In genomic region chr2:174328358-174328905, GRCm38 (mm10) we compare ENCODE assay signal across 8 mouse cellular contexts. TPM values are rescaled to one million over a fixed set of nuclear protein-coding genes. Genes with fewer than 3 reads are reported as not detected.
DNase-seq lines count a peak whose midpoint lies in the region; ATAC-seq lines count a peak whose summit lies in the region.

No protein-coding gene starts in this region.

- peak overlapping the region; percentile 64 for H3K4me2 ChIP-seq in kidney, embryonic 14.5 days (replicated peaks; ENCODE audit: low read depth, low read length)
- H3K4me2 ChIP-seq in forebrain, embryonic 12.5 days, result peak overlapping the region; percentile 70
- H3K4me2 ChIP-seq in limb, embryonic 15.5 days, result peak overlapping the region; percentile 69
- peak overlapping the region; percentile 70 for H3K4me2 ChIP-seq in stomach, embryonic 14.5 days (replicated peaks; ENCODE audit: low read depth, low read length)

- H3K36me3 ChIP-seq in kidney, embryonic 14.5 days (ENCODE audit: control insufficient read depth, insufficient read depth, low read length), result peaks cover 3% of the 10 kb centered on the region; the same call in 1 of the 2 replicates
- H3K36me3 ChIP-seq in forebrain, embryonic 12.5 days (replicated peaks), result 0 out of 2 replicates have a peak, but pooled peaks cover 3% of the 10 kb centered on the region
- H3K36me3 ChIP-seq in limb, embryonic 15.5 days, result peaks cover 17% of the 10 kb centered on the region
- H3K36me3 ChIP-seq in stomach, embryonic 14.5 days (ENCODE audit: control insufficient read depth, insufficient read depth, low read length), result no peaks in the 10 kb centered on the region

- peak overlapping the region; percentile 98 for H3K4me3 ChIP-seq in kidney, embryonic 14.5 days (ENCODE audit: low read length)
- H3K4me3 ChIP-seq in forebrain, embryonic 12.5 days (replicated peaks), result peak overlapping the region; percentile 97
- H3K4me3 ChIP-seq in limb, embryonic 15.5 days, result peak overlapping the region; percentile 94
- peak overlapping the region; percentile 99 for H3K4me3 ChIP-seq in stomach, embryonic 14.5 days (ENCODE audit: low read depth, low read length)

- H3K9ac ChIP-seq in kidney, embryonic 14.5 days (ENCODE audit: low read depth, low read length), result peak overlapping the region; percentile 99
- peak overlapping the region; percentile 99 for H3K9ac ChIP-seq in forebrain, embryonic 12.5 days
- peak overlapping the region; percentile 100 for H3K9ac ChIP-seq in limb, embryonic 15.5 days
- H3K9ac ChIP-seq in stomach, embryonic 14.5 days (replicated peaks; ENCODE audit: low read depth, low read length), result peak overlapping the region; percentile 100

- no peaks in the 10 kb centered on the region for H3K27me3 ChIP-seq in kidney, embryonic 14.5 days (ENCODE audit: control insufficient read depth, insufficient read depth, low read length)
- peaks cover 5% of the 10 kb centered on the region; the same call in 1 of the 2 replicates for H3K27me3 ChIP-seq in forebrain, embryonic 12.5 days
- no peaks in the 10 kb centered on the region for H3K27me3 ChIP-seq in limb, embryonic 15.5 days
- no peaks in the 10 kb centered on the region for H3K27me3 ChIP-seq in stomach, embryonic 14.5 days (ENCODE audit: control insufficient read depth, insufficient read depth, low read length)

- ATAC-seq in kidney, embryonic 14.5 days (ENCODE audit: low FRiP score, low TSS enrichment), result no peak
- no peak for ATAC-seq in forebrain, embryonic 12.5 days (ENCODE audit: low FRiP score)
- no peak for ATAC-seq in limb, embryonic 15.5 days (ENCODE audit: insufficient number of reproducible peaks, low FRiP score, low TSS enrichment, low read depth)
- ATAC-seq in stomach, embryonic 14.5 days (ENCODE audit: insufficient number of reproducible peaks, insufficient read depth, low FRiP score, low read depth), result no peak

- H3K27ac ChIP-seq in kidney, embryonic 14.5 days (ENCODE audit: low read depth, low read length), result peak overlapping the region; percentile 100; the same call in 1 of the 2 replicates
- peak overlapping the region; percentile 99; the same call in 1 of the 2 replicates for H3K27ac ChIP-seq in forebrain, embryonic 12.5 days
- H3K27ac ChIP-seq in limb, embryonic 15.5 days, result peak overlapping the region; percentile 99
- H3K27ac ChIP-seq in stomach, embryonic 14.5 days (ENCODE audit: low read length), result peak overlapping the region; percentile 99

- DNase-seq in kidney, postnatal 36 days, result no peak
- peak; percentile 44 for DNase-seq in ZHBTc4 (ENCODE audit: low read depth, low spot score)
- DNase-seq in left cerebral cortex, postnatal 25 days (ENCODE audit: low spot score in 2 of 2), result no peak
- DNase-seq in urinary bladder, postnatal 25 days (ENCODE audit: low spot score), result no peak

- peaks cover 17% of the 10 kb centered on the region for H3K4me1 ChIP-seq in kidney, embryonic 14.5 days (ENCODE audit: control insufficient read depth, insufficient read depth, low read length)
- peaks cover 30% of the 10 kb centered on the region for H3K4me1 ChIP-seq in forebrain, embryonic 12.5 days
- peaks cover 30% of the 10 kb centered on the region for H3K4me1 ChIP-seq in limb, embryonic 15.5 days
- peaks cover 17% of the 10 kb centered on the region for H3K4me1 ChIP-seq in stomach, embryonic 14.5 days (ENCODE audit: control insufficient read depth, insufficient read depth, low read length)

- 50% methylated on average over 46 of the region's 46 CpGs for WGBS in kidney, embryonic 14.5 days
- 54% methylated on average over 46 of the region's 46 CpGs for WGBS in forebrain, embryonic 12.5 days
- WGBS in limb, embryonic 15.5 days, result 46% methylated on average over 46 of the region's 46 CpGs
- WGBS in stomach, embryonic 14.5 days, result 41% methylated on average over 46 of the region's 46 CpGs

- intact Hi-C loops in left cerebral cortex, postnatal 25 days (cut with DNase I), result loop anchor here (5.0 kb wide), 2 partner anchors 344 to 529 kb away; no protein-coding TSS in a partner anchor

- H3K9me3 ChIP-seq in kidney, embryonic 14.5 days (ENCODE audit: control insufficient read depth, low read length), result peaks cover 11% of the 10 kb centered on the region; the same call in 1 of the 2 replicates
- no peaks in the 10 kb centered on the region; the same call in 1 of the 2 replicates for H3K9me3 ChIP-seq in forebrain, embryonic 12.5 days
- H3K9me3 ChIP-seq in limb, embryonic 15.5 days, result no peaks in the 10 kb centered on the region
- H3K9me3 ChIP-seq in stomach, embryonic 14.5 days (ENCODE audit: control insufficient read depth, low read depth, low read length), result no peaks in the 10 kb centered on the region

RNA-seq across cellular contexts. Expression of gene Gm20721, which starts 18.1 kb away (rescaled TPM):
- 10.1 and 15.0 TPM in 2 replicates for polyA plus RNA-seq in kidney, embryonic 14.5 days (2014; fragmentation: Nextera tagmentation; extraction: Ambion mirVana)
- 7.1 and 7.5 TPM in 2 replicates for polyA plus RNA-seq in forebrain, embryonic 12.5 days (2016; fragmentation: Nextera tagmentation; extraction: Ambion mirVana)
- 28.5 and 42.0 TPM in 2 replicates for polyA plus RNA-seq in limb, embryonic 15.5 days (2015; fragmentation: Nextera tagmentation; extraction: Ambion mirVana)
- 6.9 and 7.2 TPM in 2 replicates for polyA plus RNA-seq in stomach, embryonic 14.5 days (2014; fragmentation: Nextera tagmentation; extraction: Ambion mirVana)
- total RNA-seq in left cerebral cortex, postnatal 25 days (2021), result 1 to 10 TPM; 2.2 to 3.0 TPM

RNA-seq across cellular contexts. Expression of gene Gnas, which starts 44.3 kb away (rescaled TPM):
- 1,459 and 1,592 TPM in 2 replicates for polyA plus RNA-seq in kidney, embryonic 14.5 days (2014; fragmentation: Nextera tagmentation; extraction: Ambion mirVana)
- 1,283 and 1,309 TPM in 2 replicates for polyA plus RNA-seq in forebrain, embryonic 12.5 days (2016; fragmentation: Nextera tagmentation; extraction: Ambion mirVana)
- polyA plus RNA-seq in limb, embryonic 15.5 days (2015; fragmentation: Nextera tagmentation; extraction: Ambion mirVana), result 2,137 and 2,166 TPM in 2 replicates
- 1,470 and 1,806 TPM in 2 replicates for polyA plus RNA-seq in stomach, embryonic 14.5 days (2014; fragmentation: Nextera tagmentation; extraction: Ambion mirVana)
- 1,000 to 10,000 TPM; 1,712 to 1,744 TPM for total RNA-seq in left cerebral cortex, postnatal 25 days (2021)
